Mouse (Mus musculus) Patski (cell line): ENCODE data around the gene Prox2. TPM values are rescaled to one million over a fixed set of nuclear protein-coding genes. Genes with fewer than 3 reads are reported as not detected.

Experiments used
- ATAC-seq: fragments of 100-300 bp; one replicate; pipeline ENCODE4 v1.8.0; 2021
- CTCF ChIA-PET: fragments of 350-600 bp; sonication (Branson Sonifier 250); formaldehyde crosslinking; loops from one replicate; lab custom pipeline; 2022; ENCODE audit warnings: inconsistent platforms; lab: Charles Lee
- POLR2A ChIA-PET: fragments of 350-600 bp; sonication (Branson Sonifier 250); formaldehyde crosslinking; loops from one replicate; lab custom pipeline; 2022; ENCODE audit warnings: antibody characterized with exemption, inconsistent platforms; lab: Charles Lee
- DNase-seq: peaks from one replicate; pipeline ENCODE4 v3.0.0-alpha.2; 2011; ENCODE audit warnings: low read depth, low spot score
- H3K27me3 ChIP-seq: fragments of 371-371 bp; one replicate; pipeline ENCODE4 v1.5.1; 2021
- CTCF ChIP-seq: fragments of 100-300 bp; IDR thresholded peaks from one replicate; pipeline ENCODE4 v1.5.1; 2021
- in situ Hi-C: fragments of 300-500 bp; cut with MboI; formaldehyde crosslinking; loops from 3 replicates; pipeline ENCODE4 v1.11.1; 2018; ENCODE audit warnings: low pct_unique_long_range_greater_than_20kb, mixed read lengths
- polyA plus RNA-seq: library from polyadenylated mRNA; unstranded; gene quantifications from one replicate; pipeline ENCODE4 v1.2.3, GENCODE M21; 2021

Gene Prox2
- polyA plus RNA-seq, 1 experiment from 2014 or later: 2.7 TPM

GRCm38 (mm10) chr12:85131361-85131760 lies 20.8 kb upstream of the Prox2 start:
- DNase-seq (no peak), ATAC-seq (no peak)
- ChIA-PET POLR2A (interaction anchor here (0.6 kb wide), 2 partner anchors 19 to 257 kb away, joined by 5 read pairs; no protein-coding TSS in a partner anchor), CTCF (interaction anchor here (0.7 to 1.8 kb wide), 3 partner anchors 12 to 38 kb away, joined by 3 read pairs; no protein-coding TSS in a partner anchor)
- H3K27me3 ChIP-seq: no peaks in the 10 kb centered on the region
- in situ Hi-C loops: no loop called here
- no peak for TF ChIP-seq CTCF

- no peak for TF ChIP-seq CTCF
- ChIA-PET CTCF (no interaction called here), POLR2A (no interaction called here)
- in situ Hi-C loops: no loop called here
- ATAC-seq: no peak
- H3K27me3 ChIP-seq: no peaks in the 10 kb centered on the region
- DNase-seq: no peak
Observed at GRCm38 (mm10) chr12:85129426-85129978, 18.9 kb upstream of the Prox2 start.

- in situ Hi-C loops: no loop called here
- DNase-seq: no peak
- no peak for TF ChIP-seq CTCF
- ChIA-PET CTCF (no interaction called here), POLR2A (no interaction called here)
- ATAC-seq: no peak
- no peaks in the 10 kb centered on the region for H3K27me3 ChIP-seq
Observed at GRCm38 (mm10) chr12:85126986-85127603, 16.5 kb upstream of the Prox2 start.

- ATAC-seq (no peak), DNase-seq (no peak)
- no peak for TF ChIP-seq CTCF
- in situ Hi-C loops: no loop called here
- ChIA-PET POLR2A (no interaction called here), CTCF (no interaction called here)
- H3K27me3 ChIP-seq: no peaks in the 10 kb centered on the region
Observed at GRCm38 (mm10) chr12:85124751-85125150, 14.2 kb upstream of the Prox2 start.

- in situ Hi-C loops: no loop called here
- DNase-seq (no peak), ATAC-seq (no peak)
- TF ChIP-seq CTCF: no peak
- ChIA-PET POLR2A (interaction anchor here (0.6 to 0.7 kb wide), 2 partner anchors 179 to 1455 kb away, joined by 3 read pairs; no protein-coding TSS in a partner anchor), CTCF (no interaction called here)
- H3K27me3 ChIP-seq: no peaks in the 10 kb centered on the region
Observed at GRCm38 (mm10) chr12:85123645-85124044, 13.1 kb upstream of the Prox2 start.

- ATAC-seq (no peak), DNase-seq (no peak)
- no peak for TF ChIP-seq CTCF
- no peaks in the 10 kb centered on the region for H3K27me3 ChIP-seq
- CTCF ChIA-PET: no interaction called here
- POLR2A ChIA-PET: no interaction called here
- in situ Hi-C loops: no loop called here
Observed at GRCm38 (mm10) chr12:85123108-85123530, 12.6 kb upstream of the Prox2 start.

- TF ChIP-seq CTCF: no peak
Observed at GRCm38 (mm10) chr12:85121806-85122459, 11.4 kb upstream of the Prox2 start.

GRCm38 (mm10) chr12:85115678-85116077 lies 5.1 kb upstream of the Prox2 start:
- ChIA-PET CTCF (no interaction called here), POLR2A (no interaction called here)
- no peaks in the 10 kb centered on the region for H3K27me3 ChIP-seq
- in situ Hi-C loops: no loop called here
- TF ChIP-seq CTCF: no peak
- DNase-seq (no peak), ATAC-seq (no peak)

More at GRCm38 (mm10) chr12:85121806-85122459, 11.4 kb upstream of the Prox2 start:
- CTCF ChIA-PET: no interaction called here
- DNase-seq (no peak), ATAC-seq (no peak)
- in situ Hi-C loops: no loop called here
- no peaks in the 10 kb centered on the region for H3K27me3 ChIP-seq
- POLR2A ChIA-PET: no interaction called here

- no peak for ATAC-seq
- no peak for TF ChIP-seq CTCF
- ChIA-PET POLR2A (interaction anchor here (0.6 kb wide), 1 partner anchor 113 kb away, joined by 3 read pairs; no protein-coding TSS in a partner anchor), CTCF (no interaction called here)
- DNase-seq: no peak
- in situ Hi-C loops: no loop called here
- no peaks in the 10 kb centered on the region for H3K27me3 ChIP-seq
Observed at GRCm38 (mm10) chr12:85113917-85114316, 3.4 kb upstream of the Prox2 start.

- no peak for ATAC-seq
- no peak for DNase-seq
- ChIA-PET POLR2A (no interaction called here), CTCF (no interaction called here)
- no peak for TF ChIP-seq CTCF
- no peaks in the 10 kb centered on the region for H3K27me3 ChIP-seq
- in situ Hi-C loops: no loop called here
Observed at GRCm38 (mm10) chr12:85113337-85113736, 2.8 kb upstream of the Prox2 start.

- ChIA-PET CTCF (no interaction called here), POLR2A (interaction anchor here (0.6 kb wide), 1 partner anchor 19 kb away, joined by 5 read pairs; no protein-coding TSS in a partner anchor)
- DNase-seq: no peak
- in situ Hi-C loops: no loop called here
- no peak for ATAC-seq
- TF ChIP-seq CTCF: no peak
- no peaks in the 10 kb centered on the region for H3K27me3 ChIP-seq
Observed at GRCm38 (mm10) chr12:85112550-85113251, 2.1 kb upstream of the Prox2 start.
